Mouse (Mus musculus): ENCODE data around the gene Sncg. TPM values are rescaled to one million over a fixed set of nuclear protein-coding genes. Genes with fewer than 3 reads are reported as not detected.

Sncg gene
- polyA plus RNA-seq, 1 experiment from 2014 or later, result 0.34 TPM

- Histone ChIP-seq H3K4me3 (ENCODE audit: low read depth, low read length) (peak overlapping the region; percentile 27), H3K36me3 (replicated peaks; ENCODE audit: insufficient read depth, low read length) (no peaks in the 10 kb centered on the region), H3K27ac (ENCODE audit: low read depth) (no peak overlapping the region), H3K4me2 (ENCODE audit: low read depth, low read length) (peak overlapping the region; percentile 70), H3K4me1 (ENCODE audit: insufficient read depth) (peaks cover 12% of the 10 kb centered on the region), H3K9ac (replicated peaks) (no peak overlapping the region), H3K9me3 (ENCODE audit: low read length) (no peaks in the 10 kb centered on the region), H3K27me3 (ENCODE audit: insufficient read depth, low read length) (no peaks in the 10 kb centered on the region)
- WGBS (ENCODE audit: insufficient replicate concordance), result 10% methylated on average over 32 of the region's 32 CpGs
- peak; percentile 77 for ATAC-seq
- TF ChIP-seq EP300 (IDR thresholded peaks at IDR 0.05; ENCODE audit: low read depth), result no peak
- TF ChIP-seq CTCF (IDR thresholded peaks at IDR 0.05; ENCODE audit: low read depth), result peak; percentile 50
- peak; percentile 51 for DNase-seq
Observed at GRCm38 (mm10) chr14:34363490-34364253, 10.9 kb downstream of the Sncg start.

GRCm38 (mm10) chr14:34362726-34363445 is 11.7 kb downstream of the Sncg start:
- H3K4me3 ChIP-seq (ENCODE audit: low read depth, low read length), result peak overlapping the region; percentile 27
- ATAC-seq (peak; percentile 48), DNase-seq (peak; percentile 58)
- 36% methylated on average over 18 of the region's 18 CpGs for WGBS (ENCODE audit: insufficient replicate concordance)
- H3K9ac ChIP-seq (replicated peaks), result peak overlapping the region; percentile 41
- H3K36me3 ChIP-seq (replicated peaks; ENCODE audit: insufficient read depth, low read length), result no peaks in the 10 kb centered on the region
- H3K27me3 ChIP-seq (ENCODE audit: insufficient read depth, low read length), result no peaks in the 10 kb centered on the region
- H3K9me3 ChIP-seq (ENCODE audit: low read length), result no peaks in the 10 kb centered on the region
- peaks cover 12% of the 10 kb centered on the region for H3K4me1 ChIP-seq (ENCODE audit: insufficient read depth)
- H3K4me2 ChIP-seq (ENCODE audit: low read depth, low read length), result peak overlapping the region; percentile 70
- 0 out of 2 replicates have a peak overlapping the region, but pooled peaks have one; percentile 8 for H3K27ac ChIP-seq (ENCODE audit: low read depth)
- no peak for TF ChIP-seq EP300 (IDR thresholded peaks at IDR 0.05; ENCODE audit: low read depth)
- TF ChIP-seq CTCF (IDR thresholded peaks at IDR 0.05; ENCODE audit: low read depth), result peak; percentile 79

- 39% methylated on average over 4 of the region's 4 CpGs for WGBS (ENCODE audit: insufficient replicate concordance)
- Histone ChIP-seq H3K27ac (ENCODE audit: low read depth) (no peak overlapping the region), H3K9ac (replicated peaks) (no peak overlapping the region), H3K9me3 (ENCODE audit: low read length) (no peaks in the 10 kb centered on the region), H3K4me1 (ENCODE audit: insufficient read depth) (peaks cover 16% of the 10 kb centered on the region), H3K36me3 (replicated peaks; ENCODE audit: insufficient read depth, low read length) (no peaks in the 10 kb centered on the region), H3K4me2 (ENCODE audit: low read depth, low read length) (no peak overlapping the region), H3K4me3 (ENCODE audit: low read depth, low read length) (no peak overlapping the region), H3K27me3 (ENCODE audit: insufficient read depth, low read length) (no peaks in the 10 kb centered on the region)
- no peak for DNase-seq
- TF ChIP-seq CTCF (IDR thresholded peaks at IDR 0.05; ENCODE audit: low read depth) (no peak), EP300 (IDR thresholded peaks at IDR 0.05; ENCODE audit: low read depth) (no peak)
- no peak for ATAC-seq
Observed at GRCm38 (mm10) chr14:34362135-34362534, 12.5 kb downstream of the Sncg start.

- no peaks in the 10 kb centered on the region for H3K9me3 ChIP-seq (ENCODE audit: low read length)
- no peaks in the 10 kb centered on the region for H3K27me3 ChIP-seq (ENCODE audit: insufficient read depth, low read length)
- H3K4me1 ChIP-seq (ENCODE audit: insufficient read depth), result peaks cover 23% of the 10 kb centered on the region
- TF ChIP-seq CTCF (IDR thresholded peaks at IDR 0.05; ENCODE audit: low read depth), result no peak
- no peak for TF ChIP-seq EP300 (IDR thresholded peaks at IDR 0.05; ENCODE audit: low read depth)
- H3K9ac ChIP-seq (replicated peaks), result no peak overlapping the region
- H3K27ac ChIP-seq (ENCODE audit: low read depth), result peak overlapping the region; percentile 29
- no peak overlapping the region for H3K4me2 ChIP-seq (ENCODE audit: low read depth, low read length)
- H3K4me3 ChIP-seq (ENCODE audit: low read depth, low read length), result no peak overlapping the region
- no peak for ATAC-seq
- no peaks in the 10 kb centered on the region for H3K36me3 ChIP-seq (replicated peaks; ENCODE audit: insufficient read depth, low read length)
- 46% methylated on average over 6 of the region's 6 CpGs for WGBS (ENCODE audit: insufficient replicate concordance)
- DNase-seq, result no peak
Observed at GRCm38 (mm10) chr14:34360251-34360650, 14.3 kb downstream of the Sncg start.

- no peak for TF ChIP-seq CTCF (IDR thresholded peaks at IDR 0.05; ENCODE audit: low read depth)
- TF ChIP-seq EP300 (IDR thresholded peaks at IDR 0.05; ENCODE audit: low read depth), result no peak
- WGBS (ENCODE audit: insufficient replicate concordance), result 44% methylated on average over 5 of the region's 5 CpGs
- H3K4me3 ChIP-seq (ENCODE audit: low read depth, low read length), result no peak overlapping the region
- ATAC-seq (no peak), DNase-seq (no peak)
- H3K4me1 ChIP-seq (ENCODE audit: insufficient read depth), result peaks cover 28% of the 10 kb centered on the region
- peak overlapping the region; percentile 29; the same call in 1 of the 2 replicates for H3K27ac ChIP-seq (ENCODE audit: low read depth)
- no peaks in the 10 kb centered on the region for H3K27me3 ChIP-seq (ENCODE audit: insufficient read depth, low read length)
- no peaks in the 10 kb centered on the region for H3K36me3 ChIP-seq (replicated peaks; ENCODE audit: insufficient read depth, low read length)
- no peak overlapping the region for H3K4me2 ChIP-seq (ENCODE audit: low read depth, low read length)
- H3K9ac ChIP-seq (replicated peaks), result no peak overlapping the region
- no peaks in the 10 kb centered on the region for H3K9me3 ChIP-seq (ENCODE audit: low read length)
Observed at GRCm38 (mm10) chr14:34359676-34360244, 14.8 kb downstream of the Sncg start.
